Mouse (Mus musculus) cerebellum, adult 11-12 months (tissue): ENCODE measurements around the gene Ms4a6c.
"Not testable (repeated sequence)": the region's sequence is repeated elsewhere in the genome, so short reads cannot be mapped to it uniquely, and the experiment has no call there.

Source experiments
- DNase-seq: peaks from one replicate; pipeline ENCODE4 v3.0.0; 2022

Gene Ms4a6c

DNA sequence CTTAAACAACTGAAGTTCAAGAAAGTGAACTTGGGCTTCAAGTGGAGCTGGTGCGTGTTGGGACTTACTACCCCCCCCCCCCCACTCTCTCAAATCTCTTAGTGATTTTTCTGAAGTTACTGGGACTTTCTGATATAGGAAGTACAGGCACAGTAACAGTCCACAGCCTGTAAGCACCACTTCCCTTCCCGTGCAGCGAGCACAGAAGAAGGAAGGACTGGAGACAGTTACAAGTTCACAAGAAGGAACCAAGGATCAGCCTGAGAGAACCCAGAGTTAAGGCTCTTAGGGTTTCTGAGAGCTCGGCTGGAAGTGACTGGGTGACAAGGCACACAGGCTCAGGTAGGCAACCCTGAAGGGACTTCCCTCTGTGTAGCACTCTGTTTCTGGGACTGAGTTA, at the start of gene Ms4a6c:
Gene Ms4a6c (plus strand): TSS at position 152 of the 400 bp plus-strand sequence.
- DNase-seq: not testable (repeated sequence)

DNA sequence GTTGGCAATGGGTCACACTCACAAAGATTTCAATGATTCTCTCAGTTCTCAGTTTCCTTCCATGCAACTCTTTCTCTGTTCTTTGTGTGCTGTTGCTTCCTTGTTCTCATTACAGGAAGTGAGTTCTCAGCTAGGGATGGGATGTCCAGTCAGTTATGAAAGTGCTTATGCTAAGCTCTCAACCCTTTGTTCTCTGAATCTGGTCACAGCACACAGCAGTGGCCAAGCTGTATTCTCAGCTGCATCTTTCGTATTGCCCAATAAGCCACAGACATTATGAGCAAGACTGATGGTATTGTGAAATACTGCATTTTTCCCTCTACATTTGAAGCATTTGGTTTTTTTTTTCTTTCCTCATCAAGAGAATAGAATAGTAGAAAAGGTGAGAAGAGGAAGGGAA, 38.0 kb upstream of the Ms4a6c start:
- DNase-seq: not testable (repeated sequence)

DNA sequence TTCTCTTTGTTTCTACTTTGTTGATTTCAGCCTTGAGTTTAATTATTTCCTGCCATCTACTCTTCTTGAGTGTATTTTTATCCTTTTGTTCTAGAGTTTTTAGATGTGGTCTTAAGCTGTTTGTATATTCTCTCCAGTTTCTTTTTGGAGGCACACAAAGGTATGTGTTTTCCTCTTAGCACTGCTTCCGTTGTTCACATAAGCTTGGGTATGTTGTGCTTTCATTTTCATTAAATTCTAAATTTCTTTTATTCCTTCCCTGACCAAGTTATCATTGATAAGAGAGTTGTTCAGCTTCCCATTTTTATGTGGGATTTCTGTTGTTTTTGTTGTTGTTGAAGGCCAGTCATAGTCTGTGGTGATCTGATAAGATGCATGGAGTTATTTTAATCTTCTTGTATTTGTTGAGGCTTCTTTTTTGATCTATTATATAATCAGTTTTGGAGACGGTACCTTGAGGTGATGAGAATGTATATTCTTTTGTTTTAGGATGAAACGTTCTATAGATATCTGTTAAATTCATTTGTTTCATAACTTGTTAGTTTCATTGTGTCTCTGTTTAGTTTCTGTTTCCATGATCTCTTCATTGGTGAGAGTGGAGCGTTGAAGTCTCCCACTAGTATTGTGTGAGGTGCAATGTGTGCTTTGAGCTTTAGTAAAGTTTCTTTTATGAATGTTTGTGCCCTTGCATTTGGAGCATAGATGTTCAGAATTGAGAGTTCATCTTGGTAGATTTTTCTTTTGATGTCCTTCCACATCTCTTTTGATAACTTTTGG, 33.9 kb upstream of the Ms4a6c start:
- DNase-seq: no peak

DNA sequence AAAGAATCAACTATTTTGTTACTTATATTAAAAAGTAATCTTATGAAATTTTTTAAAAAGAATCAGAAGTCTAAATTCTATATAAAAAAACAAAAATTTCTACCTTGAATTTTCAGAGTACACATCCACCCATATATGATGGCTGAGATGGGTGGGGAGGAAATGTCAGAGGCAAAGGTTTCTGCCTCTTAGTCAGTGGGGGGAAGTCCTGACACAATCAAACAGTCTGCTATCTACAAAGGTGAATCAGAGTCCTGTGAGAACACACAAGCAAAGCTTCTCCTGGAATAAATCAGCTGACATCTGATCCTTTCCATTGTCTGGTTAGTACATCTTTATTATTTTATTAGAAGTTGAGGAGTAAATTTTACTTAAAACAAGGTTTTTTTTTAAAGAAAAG, 25.8 kb upstream of the Ms4a6c start, which contains the start of gene Ms4a4b:
Gene Ms4a4b (plus strand): TSS at position 216 of the 400 bp plus-strand sequence.
- no peak for DNase-seq

DNA sequence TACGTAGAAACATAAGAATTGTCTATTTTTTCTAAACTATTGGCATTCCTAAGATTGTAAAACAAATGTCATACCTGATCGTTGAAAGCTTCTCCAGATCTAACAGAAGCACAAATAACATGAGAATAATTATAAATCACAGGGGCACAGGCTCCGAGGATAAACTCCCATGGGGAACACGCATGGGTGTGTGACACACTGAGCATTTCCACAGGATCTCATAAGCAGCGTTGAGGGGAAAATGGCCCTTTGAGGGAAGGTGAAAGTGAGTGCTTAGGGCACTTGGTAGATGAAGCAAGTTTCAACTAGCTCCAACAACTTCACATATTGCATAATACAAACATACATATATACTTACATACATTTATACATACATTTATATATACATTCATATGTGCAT, 25.2 kb upstream of the Ms4a6c start:
- no peak for DNase-seq

DNA sequence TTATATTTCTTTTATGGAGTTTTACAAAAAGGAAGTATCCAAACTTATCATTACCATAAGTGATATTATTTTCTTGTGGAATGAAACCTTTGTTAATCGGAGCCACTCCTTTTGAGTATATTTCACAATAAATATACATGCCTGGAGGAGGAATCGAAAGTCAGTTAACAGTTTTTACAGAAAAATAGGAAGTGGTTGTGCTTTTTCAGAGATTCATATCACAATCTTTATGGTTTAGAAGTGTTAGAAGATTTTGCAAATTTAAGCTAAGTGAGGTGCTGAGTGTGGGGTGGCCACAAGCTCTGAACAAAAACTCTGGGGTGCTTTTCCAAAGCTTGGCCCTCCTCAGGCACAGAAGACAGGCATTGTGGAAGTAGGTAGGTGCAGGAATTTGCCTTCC, 21.9 kb upstream of the Ms4a6c start:
- no peak for DNase-seq

DNA sequence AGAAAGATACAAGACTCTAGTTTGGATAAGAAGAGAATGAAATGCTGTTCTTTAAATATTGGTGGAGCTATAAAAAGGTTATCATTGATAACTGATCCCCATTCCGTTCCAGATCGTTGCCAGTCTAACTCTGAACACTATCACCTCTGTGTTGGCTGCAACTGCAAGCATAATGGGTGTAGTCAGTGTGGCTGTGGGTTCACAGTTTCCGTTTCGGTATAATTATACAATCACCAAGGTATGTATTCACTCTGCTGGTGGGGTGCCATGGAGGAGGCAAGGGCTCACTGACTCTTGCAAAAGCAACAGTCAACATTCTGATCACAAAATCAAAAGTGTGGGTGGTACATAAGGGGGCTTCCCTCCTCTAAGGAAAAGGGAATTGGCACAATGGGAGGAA, 10.1 kb upstream of the Ms4a6c start:
- not testable (repeated sequence) for DNase-seq

DNA sequence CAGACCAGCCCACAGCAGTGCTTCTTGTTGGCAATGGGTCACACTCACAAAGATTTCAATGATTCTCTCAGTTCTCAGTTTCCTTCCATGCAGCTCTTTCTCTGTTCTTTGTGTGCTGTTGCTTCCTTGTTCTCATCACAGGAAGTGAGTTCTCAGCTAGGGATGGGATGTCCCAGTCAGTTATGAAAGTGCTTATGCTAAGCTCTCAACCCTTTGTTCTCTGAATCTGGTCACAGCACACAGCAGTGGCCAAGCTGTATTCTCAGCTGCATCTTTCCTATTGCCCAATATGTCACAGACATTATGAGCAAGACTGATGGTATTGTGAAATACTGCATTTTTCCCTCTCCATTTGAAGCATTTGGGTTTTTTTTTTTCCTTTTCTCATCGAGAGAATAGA, 4.4 kb upstream of the Ms4a6c start:
- DNase-seq: not testable (repeated sequence)

DNA sequence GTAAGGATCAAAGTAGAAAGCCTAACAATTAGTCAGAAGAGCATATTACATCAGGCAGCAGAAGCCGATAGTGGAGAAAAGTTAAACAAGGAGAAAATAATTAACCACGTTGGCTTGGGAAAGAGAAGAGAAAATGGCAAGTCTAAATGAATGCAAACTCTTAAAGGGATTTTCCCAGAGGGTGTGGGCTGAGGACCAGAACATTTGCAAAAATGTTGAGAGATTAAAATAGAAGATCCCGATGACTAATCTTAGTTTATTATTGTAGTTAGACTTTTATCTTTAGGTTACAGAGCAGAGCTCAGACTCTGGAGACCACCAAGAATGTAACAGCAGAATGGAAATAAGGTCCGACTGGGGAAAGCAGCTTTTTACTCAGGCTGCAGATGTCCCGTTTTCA, 2.7 kb upstream of the Ms4a6c start:
- DNase-seq: no peak

DNA sequence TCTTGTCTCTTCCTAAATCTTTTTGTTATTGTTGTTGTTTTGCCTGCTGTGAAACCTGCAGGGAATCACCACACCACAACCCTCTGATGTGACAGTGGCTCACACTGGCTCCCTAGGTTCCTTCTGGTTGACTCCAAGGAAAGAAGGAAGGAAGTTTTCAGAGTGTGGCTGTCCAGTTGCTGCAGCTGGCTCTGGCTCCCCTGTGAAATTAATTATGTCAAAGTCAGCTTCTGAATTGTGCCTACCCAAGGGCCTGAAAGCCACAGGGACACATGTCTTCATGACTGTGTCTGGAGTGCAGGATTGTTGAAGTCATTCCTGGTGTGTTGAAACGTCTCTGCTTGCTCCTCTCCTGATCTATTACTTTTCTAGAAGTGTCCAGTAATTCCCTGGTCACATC, 805 bp upstream of the Ms4a6c start:
- DNase-seq: not testable (repeated sequence)

DNA sequence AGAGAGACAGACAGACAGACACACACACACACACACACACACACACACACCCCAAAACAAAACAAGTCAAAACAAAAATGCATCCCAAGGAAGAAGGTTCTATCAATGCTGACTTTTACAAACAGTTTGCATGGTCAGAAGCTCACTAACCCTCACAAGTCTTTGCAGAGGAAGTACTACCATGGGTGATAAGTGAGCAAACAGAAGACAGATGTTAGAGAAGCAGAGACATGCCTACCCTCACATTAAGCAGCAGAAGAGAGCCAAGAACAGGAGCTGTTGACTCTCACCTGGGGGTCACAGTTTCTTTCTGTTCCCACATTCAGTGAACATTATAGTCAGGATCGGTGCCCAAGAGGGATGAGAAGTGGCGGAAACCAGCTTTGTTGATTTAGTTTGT, 10.5 kb downstream of the Ms4a6c start:
- no peak for DNase-seq

DNA sequence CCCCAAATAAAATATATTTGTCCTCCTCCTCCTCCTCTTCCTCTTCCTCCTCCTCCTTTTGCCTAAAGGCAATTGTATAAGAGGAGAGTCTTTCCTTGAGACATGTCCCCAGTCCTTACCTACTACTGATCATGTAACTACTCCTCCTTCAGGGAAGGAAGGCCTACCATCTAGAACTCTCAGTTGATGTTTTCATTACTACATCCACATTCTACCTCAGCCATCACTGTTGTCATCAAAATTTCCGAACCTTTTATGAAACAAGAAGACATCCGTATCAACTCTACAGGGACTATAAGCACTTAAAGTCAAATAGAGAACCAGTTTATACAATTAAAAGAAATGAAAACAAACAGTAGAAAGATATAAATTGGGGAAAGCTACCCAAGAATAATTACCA, 13.5 kb downstream of the Ms4a6c start:
- no peak for DNase-seq

DNA sequence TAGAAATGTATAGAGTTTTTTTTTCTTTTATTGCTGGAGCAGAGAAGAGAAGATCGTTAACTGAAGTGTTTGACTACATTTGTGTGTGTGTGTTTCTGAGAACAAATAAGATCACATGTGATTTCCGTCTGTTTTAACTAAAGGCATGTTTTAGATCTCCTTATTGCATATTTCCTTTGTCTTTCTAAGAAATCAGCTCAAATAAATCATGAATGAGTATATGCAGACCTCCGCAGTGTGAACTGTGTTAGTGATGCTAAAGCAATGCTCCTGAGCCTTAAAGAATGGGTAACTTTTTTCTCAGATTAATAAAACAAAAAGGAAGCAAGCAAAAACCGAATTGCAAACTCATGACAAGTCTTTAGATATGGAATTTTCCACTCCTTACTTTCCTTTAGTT, 14.8 kb downstream of the Ms4a6c start:
- no peak for DNase-seq

DNA sequence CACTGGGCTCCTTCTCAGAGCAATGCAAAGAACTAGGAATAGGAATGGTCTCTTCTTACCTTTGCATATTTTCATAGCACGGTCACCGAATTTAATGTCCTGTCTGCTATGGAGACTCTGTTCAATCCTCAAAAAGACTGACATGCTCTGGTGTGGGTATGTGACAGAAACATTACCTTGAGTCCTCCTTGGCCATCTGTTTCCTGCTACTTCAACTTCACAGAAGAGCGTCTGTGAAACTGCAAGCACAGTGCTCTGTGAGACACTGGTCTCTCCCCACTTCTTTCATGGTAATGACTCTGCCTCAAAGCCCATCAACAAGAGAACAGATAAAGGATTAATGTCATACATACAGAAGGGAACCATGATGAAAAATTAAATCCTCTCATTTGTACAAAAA, 15.2 kb downstream of the Ms4a6c start:
- no peak for DNase-seq

DNA sequence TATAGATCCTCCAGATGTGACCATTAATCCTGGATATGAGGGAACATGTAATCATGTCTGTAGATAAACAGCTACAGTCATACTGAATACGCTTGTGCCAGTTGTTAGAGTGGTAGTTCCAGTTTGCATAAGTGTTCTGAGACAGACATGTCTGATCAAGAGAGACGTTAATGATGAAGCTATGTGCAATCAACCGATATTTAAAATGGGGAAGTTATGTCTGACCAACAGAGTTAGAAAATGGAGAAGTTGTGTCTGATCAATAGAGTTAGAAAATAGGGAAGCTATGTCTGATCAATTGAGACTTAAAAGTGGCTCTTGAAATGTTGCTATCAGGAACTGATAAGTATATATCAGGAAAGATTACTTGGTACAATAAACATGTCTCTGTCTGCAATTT, 16.1 kb downstream of the Ms4a6c start:
- DNase-seq: no peak

DNA sequence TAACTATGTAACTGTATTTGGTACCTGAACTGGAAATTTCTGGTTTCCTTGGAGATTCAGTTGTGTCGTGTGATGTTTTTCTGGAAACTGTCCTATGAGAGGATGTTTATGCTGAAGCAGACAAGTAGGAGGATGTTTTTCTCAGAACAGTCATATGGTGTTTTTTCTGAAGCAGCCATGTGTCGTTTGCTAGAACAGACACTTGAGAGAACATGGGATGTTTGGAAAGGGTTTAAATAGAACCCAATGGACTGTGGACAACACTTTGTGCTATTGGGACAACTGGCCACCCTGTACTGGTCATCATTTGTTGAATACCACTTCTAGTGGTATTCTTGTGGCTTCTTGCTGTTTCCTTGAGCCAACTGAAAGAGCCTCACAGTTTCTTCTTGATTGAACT, 16.6 kb downstream of the Ms4a6c start, which contains the start of gene Gm8369:
Gene Gm8369 (plus strand): TSS at position 193 of the 400 bp plus-strand sequence.
- no peak for DNase-seq

DNA sequence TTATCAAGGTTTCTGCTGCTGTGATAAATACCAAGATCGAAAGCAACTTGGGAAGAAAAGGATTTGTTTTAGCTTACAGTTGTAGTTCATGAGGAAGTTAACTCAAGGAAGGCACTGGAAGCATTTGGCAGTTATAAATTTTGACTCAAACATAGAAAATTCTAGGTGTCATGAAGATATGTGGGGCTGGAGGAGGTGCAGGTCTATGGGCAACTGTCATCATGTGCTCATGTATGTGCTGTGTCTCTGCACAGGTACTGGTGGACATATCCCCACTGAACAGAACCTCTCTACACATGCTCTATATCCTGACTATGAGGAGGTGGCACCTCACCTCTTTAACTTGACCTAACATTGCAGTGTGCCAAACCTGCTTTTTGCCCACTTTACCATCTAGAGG, 17.4 kb downstream of the Ms4a6c start:
- no peak for DNase-seq

DNA sequence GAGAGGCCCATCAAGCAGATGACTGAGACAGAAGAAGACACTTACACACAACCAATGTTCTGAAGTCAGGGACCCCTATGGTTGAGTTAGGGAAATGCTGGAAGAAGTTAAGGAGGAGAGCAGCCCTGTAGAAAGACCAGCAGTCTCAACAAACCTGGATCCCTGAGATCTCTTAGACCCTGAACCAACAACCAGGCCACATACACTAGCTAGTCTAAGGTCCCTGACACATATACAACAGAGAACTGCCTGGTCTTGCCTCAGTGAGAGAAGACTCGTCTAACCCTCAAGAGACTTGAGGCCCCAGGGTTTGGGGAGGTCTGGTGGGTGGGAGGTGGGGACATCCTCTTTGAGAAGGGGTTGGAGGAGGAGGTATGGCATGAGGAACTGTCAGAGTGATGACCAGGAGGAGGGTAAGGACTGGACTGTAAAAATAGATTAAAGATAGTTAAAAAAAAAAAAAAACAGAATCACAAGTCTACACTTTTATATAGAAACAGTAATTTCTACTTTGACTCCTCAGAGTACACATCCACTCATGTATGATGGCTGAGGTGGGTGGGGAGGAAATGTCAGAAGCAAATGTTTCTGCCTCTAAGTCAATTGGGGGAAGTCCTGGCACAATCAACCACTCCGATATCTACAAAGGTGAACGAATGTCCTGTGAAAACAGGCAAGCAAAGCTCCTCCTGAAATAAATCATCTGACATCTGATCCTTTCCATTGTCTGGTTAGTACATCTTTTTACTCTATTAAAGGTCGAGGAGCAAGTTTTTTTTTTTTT, 22.4 kb downstream of the Ms4a6c start:
- no peak for DNase-seq

DNA sequence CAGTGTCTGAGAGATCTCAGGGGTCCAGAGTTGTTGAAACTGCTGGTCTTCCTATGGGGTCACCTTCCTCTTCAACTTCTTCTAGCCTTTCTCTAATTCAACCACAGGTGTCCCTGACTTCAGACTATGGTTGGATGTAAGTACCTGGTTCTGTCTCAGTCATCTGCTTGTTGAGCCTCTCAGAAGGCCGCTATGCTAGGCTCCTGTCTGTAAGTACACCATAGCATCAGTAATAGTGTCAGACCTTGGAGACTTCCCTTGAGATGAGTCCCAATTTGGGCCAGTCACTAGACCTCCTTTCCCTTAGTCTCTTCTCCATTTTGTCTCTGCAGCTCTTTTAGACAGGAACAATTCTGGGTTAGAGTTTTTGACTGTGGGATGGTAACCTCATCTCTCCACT, 23.5 kb downstream of the Ms4a6c start:
- no peak for DNase-seq

DNA sequence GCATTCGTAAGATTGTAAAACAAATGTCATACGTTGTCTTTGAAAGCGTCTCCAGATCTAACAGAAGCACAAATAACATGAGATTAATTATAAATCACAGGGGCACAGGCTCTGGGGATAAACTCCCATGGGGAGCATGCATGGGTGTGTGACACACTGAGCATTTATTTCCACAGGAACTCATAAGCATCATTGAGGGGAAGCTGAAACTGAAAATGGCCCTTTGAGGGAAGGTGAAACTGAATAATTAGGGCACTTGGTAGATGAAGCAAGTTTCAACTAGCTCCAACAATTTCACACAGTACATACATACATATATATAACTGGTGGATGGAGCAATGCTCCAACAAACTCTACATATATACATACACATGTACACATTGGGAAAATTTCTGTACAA, 25.4 kb downstream of the Ms4a6c start:
- no peak for DNase-seq

DNA sequence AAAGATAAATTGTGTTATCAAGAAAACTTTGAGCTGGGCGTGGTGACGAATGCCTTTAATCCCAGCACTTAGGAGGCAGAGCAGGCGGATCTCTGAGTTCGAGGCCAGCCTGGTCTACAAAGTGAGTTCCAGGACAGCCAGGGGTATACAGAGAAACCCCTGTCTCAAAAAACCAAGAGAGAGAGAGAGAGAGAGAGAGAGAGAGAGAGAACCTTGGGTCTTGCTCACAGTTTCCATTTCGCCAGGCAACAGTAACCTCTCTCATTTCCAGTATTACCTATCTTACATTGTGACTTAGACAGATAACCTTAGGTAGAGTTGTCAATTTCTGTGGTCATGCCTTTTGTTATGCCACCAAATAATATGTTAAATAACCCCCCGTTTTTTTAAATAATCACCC, 27.2 kb downstream of the Ms4a6c start:
- DNase-seq: no peak

DNA sequence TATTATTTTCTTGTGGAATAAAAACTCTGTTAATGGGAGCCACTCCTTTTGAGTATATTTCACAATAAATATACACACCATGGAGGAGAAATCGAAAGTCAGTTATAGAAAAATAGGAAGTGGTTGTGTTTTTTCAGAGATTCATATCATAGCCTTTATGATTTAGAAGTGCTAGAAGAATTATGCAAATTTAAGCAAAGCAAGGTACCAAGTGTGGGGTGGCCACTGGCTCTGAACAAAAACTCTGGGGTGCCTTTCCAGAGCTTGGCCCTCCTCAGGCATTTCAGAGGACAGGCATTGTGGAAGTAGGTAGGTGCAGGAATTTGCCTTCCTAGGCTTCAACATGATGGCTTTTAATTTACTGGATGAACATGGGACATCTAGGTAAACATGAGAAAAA, 28.1 kb downstream of the Ms4a6c start:
- not testable (repeated sequence) for DNase-seq

DNA sequence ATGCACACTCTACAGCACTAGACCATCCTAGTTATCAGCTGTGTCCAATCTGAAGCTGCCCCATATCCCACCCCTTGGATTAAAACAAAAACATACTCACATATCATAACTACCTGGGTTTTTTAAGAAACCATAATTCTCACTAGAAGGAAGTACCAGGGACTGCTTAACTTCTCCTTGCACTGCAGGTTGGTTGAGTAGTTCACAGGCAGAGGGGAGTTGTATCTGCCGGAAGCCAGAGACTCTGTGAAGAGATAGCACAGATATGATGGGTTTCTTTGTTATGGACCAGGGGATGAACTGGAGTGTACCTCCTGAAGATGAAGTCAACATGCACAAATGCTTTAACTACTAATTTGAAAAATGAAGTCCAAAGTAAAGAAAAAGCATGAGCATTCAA, 31.6 kb downstream of the Ms4a6c start:
- no peak for DNase-seq

DNA sequence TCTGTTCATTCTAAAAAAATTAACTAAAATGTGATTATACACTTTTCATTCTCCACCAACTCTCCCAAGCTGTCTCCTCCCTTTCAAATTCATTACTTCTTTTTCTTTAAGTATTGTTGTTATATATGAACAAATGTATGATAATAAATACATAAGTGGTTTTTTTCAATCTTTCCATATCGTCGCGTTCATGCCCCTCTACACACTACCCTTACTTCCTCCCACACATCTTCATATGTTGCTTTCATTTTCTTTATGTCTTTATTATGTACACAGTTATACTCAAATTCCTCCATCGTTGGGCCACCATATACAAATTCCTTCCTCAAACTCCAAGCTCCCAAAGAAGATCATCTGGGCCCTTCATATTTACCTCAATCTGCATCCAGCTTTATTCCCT, 32.2 kb downstream of the Ms4a6c start:
- DNase-seq: no peak
